Mouse (Mus musculus): ENCODE measurements around the gene Mill2.

DNA sequence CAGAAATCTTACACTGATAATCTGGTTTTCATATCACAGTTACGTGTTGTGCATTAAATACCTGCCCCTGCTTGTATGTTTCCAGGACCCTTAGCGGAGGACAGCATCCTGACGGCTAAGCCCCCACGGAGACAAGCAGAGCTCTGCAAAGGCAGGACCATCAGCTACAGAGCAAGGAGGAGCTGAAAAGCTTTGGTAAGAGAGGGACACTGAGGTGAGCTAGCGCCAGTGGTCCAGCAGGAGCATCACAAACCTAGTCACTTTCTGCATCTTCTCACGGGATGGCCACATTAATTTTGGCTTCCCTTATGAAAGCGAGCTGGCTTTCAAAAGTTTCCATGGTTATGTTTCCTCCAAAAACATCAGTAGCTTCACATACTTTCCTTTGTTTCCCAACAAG is 33.0 kb downstream of the Mill2 start:
- no peak for TF ChIP-seq CTCF (IDR thresholded peaks at IDR 0.05; ENCODE audit: low read depth, low read length)
- no peak for TF ChIP-seq TAL1 (conservative IDR thresholded peaks at IDR 0.05; ENCODE audit: low read depth, low read length)
- no peak for TF ChIP-seq GATA1 (IDR thresholded peaks at IDR 0.05; ENCODE audit: borderline replicate concordance, low read length)
- no peak for TF ChIP-seq GATA2 (IDR thresholded peaks at IDR 0.05; ENCODE audit: borderline replicate concordance, low read depth, low read length)
